Mouse (Mus musculus): ENCODE measurements around the gene Slc38a10. TPM values are rescaled to one million over a fixed set of nuclear protein-coding genes. Genes with fewer than 3 reads are reported as not detected.

The Slc38a10 gene
- polyA plus RNA-seq, 1 experiment from 2014 or later = 83.9 TPM

DNA sequence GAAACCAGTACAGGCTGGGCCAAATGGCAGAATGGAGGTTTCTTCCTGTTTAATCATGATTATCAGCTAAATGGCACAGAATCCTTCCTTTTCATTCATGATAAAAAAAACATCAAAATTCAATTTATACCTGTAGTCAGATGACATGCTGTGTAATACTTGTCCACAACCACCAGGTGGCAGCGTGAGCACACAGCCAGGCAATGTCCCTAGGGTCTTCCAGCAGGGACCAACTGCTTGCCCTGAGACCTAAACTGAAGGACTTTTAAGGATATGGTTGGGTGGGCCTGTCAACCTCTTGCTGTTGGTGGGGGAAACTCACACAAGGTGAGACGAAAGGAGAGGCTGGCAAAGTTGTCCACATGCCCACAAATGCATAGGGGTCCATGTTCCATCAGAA, 40.1 kb downstream of the Slc38a10 start:
- peak; percentile 87 for DNase-seq
- no peak for ATAC-seq (ENCODE audit: insufficient read depth)
- Histone ChIP-seq H3K27ac (ENCODE audit: low read depth) (no peak overlapping the region), H3K9me3 (ENCODE audit: low read depth, low read length) (no peaks in the 10 kb centered on the region), H3K27me3 (ENCODE audit: insufficient read depth, low read length) (no peaks in the 10 kb centered on the region), H3K36me3 (ENCODE audit: insufficient read depth) (peaks cover 43% of the 10 kb centered on the region), H3K4me3 (ENCODE audit: low read depth, low read length) (no peak overlapping the region), H3K9ac (no peak overlapping the region), H3K4me1 (ENCODE audit: insufficient read depth) (no peaks in the 10 kb centered on the region), H3K4me2 (no peak overlapping the region)
- WGBS = 8% methylated on average over 2 of the region's 2 CpGs
- peak; percentile 99 for TF ChIP-seq CTCF (IDR thresholded peaks at IDR 0.05; ENCODE audit: low read depth)

DNA sequence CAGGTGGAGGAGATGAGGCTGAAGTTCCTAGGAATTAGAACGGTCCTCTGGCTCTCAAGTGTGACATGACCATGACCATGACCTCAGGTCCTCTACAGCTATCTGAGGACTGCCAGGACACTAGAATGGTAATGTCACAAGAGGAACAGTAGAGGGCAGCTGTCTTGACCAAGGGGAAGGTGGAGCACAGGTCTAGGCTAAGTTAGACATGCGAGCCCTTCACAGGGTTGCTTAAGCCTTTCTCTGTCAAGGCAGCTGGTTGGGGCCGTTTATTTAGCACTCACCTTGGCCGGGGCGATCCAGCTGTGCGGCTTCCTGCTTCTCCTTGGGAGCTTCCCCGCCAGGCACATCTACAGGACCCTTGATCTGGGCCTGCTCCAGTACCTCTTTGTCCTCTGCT, 40.6 kb downstream of the Slc38a10 start:
- no peak overlapping the region for H3K27ac ChIP-seq (ENCODE audit: low read depth)
- no peaks in the 10 kb centered on the region for H3K4me1 ChIP-seq (ENCODE audit: insufficient read depth)
- no peak overlapping the region for H3K9ac ChIP-seq
- 64% methylated on average over 7 of the region's 7 CpGs for WGBS
- no peak overlapping the region for H3K4me2 ChIP-seq
- no peak for ATAC-seq (ENCODE audit: insufficient read depth)
- 0 out of 2 replicates have a peak, but pooled peaks have one; percentile 40 for TF ChIP-seq CTCF (IDR thresholded peaks at IDR 0.05; ENCODE audit: low read depth)
- H3K27me3 ChIP-seq (ENCODE audit: insufficient read depth, low read length) = no peaks in the 10 kb centered on the region
- H3K9me3 ChIP-seq (ENCODE audit: low read depth, low read length) = no peaks in the 10 kb centered on the region
- peaks cover 43% of the 10 kb centered on the region for H3K36me3 ChIP-seq (ENCODE audit: insufficient read depth)
- peak; percentile 17 for DNase-seq
- H3K4me3 ChIP-seq (ENCODE audit: low read depth, low read length) = no peak overlapping the region

DNA sequence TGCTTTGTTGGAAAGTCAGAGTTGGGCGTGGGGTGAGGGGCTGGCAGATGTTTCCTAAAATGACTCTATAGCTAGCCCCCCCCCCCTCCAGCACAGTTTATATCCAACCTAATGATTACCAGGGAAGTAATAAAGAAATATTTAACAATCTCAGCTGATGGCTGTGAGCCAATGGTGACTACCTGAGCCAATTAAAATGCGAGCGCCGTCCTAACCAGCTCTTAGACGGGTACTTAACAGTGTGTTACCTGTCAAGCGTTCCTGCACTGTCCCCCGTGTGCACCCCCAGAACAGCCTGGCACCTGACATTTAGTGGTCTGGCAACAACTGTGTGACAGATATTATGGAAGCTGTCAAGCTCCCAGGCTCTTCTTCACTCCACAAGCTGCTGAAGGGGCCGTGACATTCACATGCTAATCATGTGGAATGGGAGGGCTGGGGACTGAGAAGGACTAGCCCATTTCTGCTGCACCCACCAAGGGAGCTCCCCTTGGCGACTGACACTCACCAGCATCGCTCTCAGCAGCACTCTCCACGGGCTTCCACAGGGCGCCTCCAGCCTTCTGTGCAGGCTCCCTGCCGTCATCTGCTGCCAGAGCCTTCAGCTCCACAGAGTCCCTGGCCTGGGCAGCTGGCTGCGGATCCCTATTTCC, 41.5 kb downstream of the Slc38a10 start:
- ATAC-seq (ENCODE audit: insufficient read depth) (no peak), DNase-seq (no peak)
- Histone ChIP-seq H3K36me3 (ENCODE audit: insufficient read depth) (peaks cover 43% of the 10 kb centered on the region), H3K27ac (ENCODE audit: low read depth) (no peak overlapping the region), H3K9me3 (ENCODE audit: low read depth, low read length) (no peaks in the 10 kb centered on the region), H3K4me1 (ENCODE audit: insufficient read depth) (no peaks in the 10 kb centered on the region), H3K9ac (no peak overlapping the region), H3K27me3 (ENCODE audit: insufficient read depth, low read length) (no peaks in the 10 kb centered on the region), H3K4me2 (no peak overlapping the region), H3K4me3 (ENCODE audit: low read depth, low read length) (no peak overlapping the region)
- no peak for TF ChIP-seq CTCF (IDR thresholded peaks at IDR 0.05; ENCODE audit: low read depth)
- 79% methylated on average over 14 of the region's 14 CpGs for WGBS

DNA sequence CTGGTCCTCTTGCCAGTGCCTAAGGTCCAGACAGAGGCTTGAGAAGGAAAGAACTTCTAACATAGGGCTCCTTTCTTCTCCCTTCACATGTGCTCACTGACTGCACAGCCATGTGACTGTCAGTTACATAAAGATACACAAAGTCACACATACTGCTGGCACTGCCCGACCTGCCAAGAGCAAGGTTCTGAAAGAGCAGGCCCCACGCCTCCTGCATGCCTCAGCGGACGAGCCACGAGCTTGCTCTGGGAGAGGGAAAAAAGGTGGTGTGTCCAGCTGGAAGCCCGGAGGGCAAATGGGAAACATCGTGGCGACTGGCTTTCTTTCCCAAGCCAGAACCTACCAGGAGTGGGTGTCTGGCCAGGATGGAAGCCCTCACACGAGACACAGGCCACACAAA, 43.4 kb downstream of the Slc38a10 start:
- TF ChIP-seq CTCF (IDR thresholded peaks at IDR 0.05; ENCODE audit: low read depth) = no peak
- no peak for DNase-seq
- Histone ChIP-seq H3K27me3 (ENCODE audit: insufficient read depth, low read length) (no peaks in the 10 kb centered on the region), H3K4me2 (no peak overlapping the region), H3K9ac (no peak overlapping the region), H3K9me3 (ENCODE audit: low read depth, low read length) (no peaks in the 10 kb centered on the region), H3K4me3 (ENCODE audit: low read depth, low read length) (no peak overlapping the region), H3K36me3 (ENCODE audit: insufficient read depth) (peaks cover 46% of the 10 kb centered on the region), H3K27ac (ENCODE audit: low read depth) (no peak overlapping the region), H3K4me1 (ENCODE audit: insufficient read depth) (no peaks in the 10 kb centered on the region)
- 78% methylated on average over 9 of the region's 9 CpGs for WGBS
- ATAC-seq (ENCODE audit: insufficient read depth) = no peak

DNA sequence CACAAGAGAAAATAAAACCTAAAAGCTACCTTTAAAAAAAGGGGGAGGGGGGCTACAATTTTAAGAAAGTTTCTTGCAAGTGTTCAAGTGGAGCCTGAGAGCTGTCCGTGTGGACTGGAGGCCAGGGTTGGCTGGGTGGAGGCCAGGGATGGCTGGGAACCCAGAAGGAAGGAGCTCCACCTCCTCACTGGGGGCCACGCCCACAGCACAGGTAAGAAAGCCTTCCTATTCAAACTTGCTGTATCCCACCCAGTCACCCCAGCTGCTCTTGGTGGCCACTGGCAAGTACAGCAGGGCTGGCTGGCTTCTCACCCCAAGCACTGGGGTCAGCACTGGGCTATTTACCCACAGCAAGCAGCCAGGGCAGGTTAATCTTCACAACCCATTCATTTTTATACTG, 44.1 kb downstream of the Slc38a10 start:
- no peak overlapping the region for H3K4me3 ChIP-seq (ENCODE audit: low read depth, low read length)
- H3K4me2 ChIP-seq = no peak overlapping the region
- H3K27me3 ChIP-seq (ENCODE audit: insufficient read depth, low read length) = no peaks in the 10 kb centered on the region
- H3K9ac ChIP-seq = no peak overlapping the region
- no peak for DNase-seq
- 68% methylated on average over 2 of the region's 2 CpGs for WGBS
- no peak for ATAC-seq (ENCODE audit: insufficient read depth)
- no peak for TF ChIP-seq CTCF (IDR thresholded peaks at IDR 0.05; ENCODE audit: low read depth)
- peaks cover 46% of the 10 kb centered on the region for H3K36me3 ChIP-seq (ENCODE audit: insufficient read depth)
- H3K4me1 ChIP-seq (ENCODE audit: insufficient read depth) = no peaks in the 10 kb centered on the region
- no peaks in the 10 kb centered on the region for H3K9me3 ChIP-seq (ENCODE audit: low read depth, low read length)
- no peak overlapping the region for H3K27ac ChIP-seq (ENCODE audit: low read depth)

DNA sequence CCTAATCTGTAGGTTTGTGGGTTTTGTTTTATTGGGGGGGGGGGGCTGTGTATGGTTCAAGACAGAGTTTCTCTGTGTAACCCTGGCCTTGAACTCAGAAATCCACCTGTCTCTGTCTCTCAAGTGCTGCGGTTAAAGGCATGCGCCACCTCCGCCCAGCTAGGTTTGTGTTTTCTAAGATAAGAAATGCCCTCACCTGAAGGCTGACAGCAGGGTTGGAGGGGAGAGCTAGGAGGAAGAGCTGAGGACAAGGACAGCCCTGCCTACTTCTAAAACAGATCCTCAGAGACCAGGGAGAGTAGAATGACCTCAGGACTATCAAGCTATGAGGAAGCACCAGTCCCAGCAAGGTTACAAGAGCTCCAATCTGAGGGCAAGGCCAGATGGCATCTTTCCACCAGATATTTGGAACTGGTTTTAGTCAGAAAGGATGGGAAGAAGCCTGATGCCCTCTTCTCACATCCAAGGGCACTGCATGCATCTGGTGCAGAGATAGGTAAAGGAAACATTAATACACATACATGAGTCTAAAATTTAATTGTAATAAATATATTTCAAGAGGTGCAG, 47.6 kb downstream of the Slc38a10 start:
- Histone ChIP-seq H3K27me3 (ENCODE audit: insufficient read depth, low read length) (no peaks in the 10 kb centered on the region), H3K9ac (no peak overlapping the region), H3K4me1 (ENCODE audit: insufficient read depth) (no peaks in the 10 kb centered on the region), H3K4me2 (no peak overlapping the region), H3K9me3 (ENCODE audit: low read depth, low read length) (no peaks in the 10 kb centered on the region), H3K4me3 (ENCODE audit: low read depth, low read length) (no peak overlapping the region), H3K36me3 (ENCODE audit: insufficient read depth) (peaks cover 37% of the 10 kb centered on the region), H3K27ac (ENCODE audit: low read depth) (no peak overlapping the region)
- ATAC-seq (ENCODE audit: insufficient read depth) = no peak
- WGBS = 66% methylated on average over 3 of the region's 3 CpGs
- no peak for DNase-seq
- no peak for TF ChIP-seq CTCF (IDR thresholded peaks at IDR 0.05; ENCODE audit: low read depth)

DNA sequence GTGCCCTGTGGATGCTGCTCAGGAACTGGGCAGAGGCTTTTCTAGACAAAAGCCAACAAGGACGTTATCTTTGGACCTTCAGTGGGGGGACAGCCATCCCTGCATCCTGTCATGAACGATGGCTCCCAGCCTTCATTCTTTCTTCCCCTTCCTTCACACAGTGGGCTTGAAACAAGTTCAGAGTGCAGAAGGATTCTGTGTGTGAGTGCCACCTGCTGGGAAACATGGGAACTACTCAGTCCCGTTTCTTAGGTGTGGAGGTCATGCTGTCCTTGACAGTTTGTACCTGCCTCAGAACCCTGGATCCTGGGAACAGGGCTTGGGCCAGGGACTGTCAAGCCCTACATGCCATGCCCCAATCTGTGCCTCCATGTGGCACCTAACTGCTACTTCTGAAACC, 50.1 kb downstream of the Slc38a10 start:
- H3K27ac ChIP-seq (ENCODE audit: low read depth) = no peak overlapping the region

More for the DNA sequence above, 50.1 kb downstream of the Slc38a10 start:
- Histone ChIP-seq H3K36me3 (ENCODE audit: insufficient read depth) (peaks cover 26% of the 10 kb centered on the region), H3K4me1 (ENCODE audit: insufficient read depth) (0 out of 2 replicates have a peak, but pooled peaks cover 5% of the 10 kb centered on the region), H3K4me3 (ENCODE audit: low read depth, low read length) (no peak overlapping the region), H3K27me3 (ENCODE audit: insufficient read depth, low read length) (no peaks in the 10 kb centered on the region), H3K9ac (no peak overlapping the region), H3K4me2 (no peak overlapping the region), H3K9me3 (ENCODE audit: low read depth, low read length) (no peaks in the 10 kb centered on the region)
- peak; percentile 93 for TF ChIP-seq CTCF (IDR thresholded peaks at IDR 0.05; ENCODE audit: low read depth)
- WGBS = 0% methylated on average over 3 of the region's 3 CpGs
- DNase-seq = peak; percentile 90
- no peak for ATAC-seq (ENCODE audit: insufficient read depth)

All from lung, embryonic 14.5 days (tissue).